Mouse (Mus musculus) testis, adult 2 months (tissue): Measurements from ENCODE around the gene Aven. TPM values are rescaled to one million over a fixed set of nuclear protein-coding genes. Genes with fewer than 3 reads are reported as not detected.
"Not testable (repeated sequence)": the region's sequence is repeated elsewhere in the genome, so short reads cannot be mapped to it uniquely, and the experiment has no call there.

Experiments used
- H3K27ac ChIP-seq: fragments of 200-500 bp; 2 replicates; pipeline ENCODE4 v1.5.1; 2012; ENCODE audit warnings: low read depth, low read length; ENCODE audit not compliant: control insufficient read depth, insufficient read depth
- H3K27me3 ChIP-seq: fragments of 200-500 bp; 2 replicates; pipeline ENCODE4 v1.6.1; 2012; ENCODE audit warnings: mild to moderate bottlenecking, low read length, moderate library complexity; ENCODE audit not compliant: control insufficient read depth, insufficient read depth
- H3K36me3 ChIP-seq: fragments of 200-500 bp; 2 replicates; pipeline ENCODE4 v1.6.1; 2012; ENCODE audit warnings: mild to moderate bottlenecking, low read length; ENCODE audit not compliant: control insufficient read depth, insufficient read depth
- H3K4me1 ChIP-seq: fragments of 200-500 bp; 2 replicates; pipeline ENCODE4 v1.6.1; 2012; ENCODE audit warnings: low read length; ENCODE audit not compliant: control insufficient read depth, insufficient read depth
- H3K4me3 ChIP-seq: fragments of 200-500 bp; 2 replicates; pipeline ENCODE4 v1.5.1; 2012; ENCODE audit warnings: low read depth, mild to moderate bottlenecking, low read length, moderate library complexity, mixed read lengths; ENCODE audit not compliant: control insufficient read depth
- CTCF ChIP-seq: fragments of 200-500 bp; IDR thresholded peaks from 2 replicates; pipeline ENCODE4 v1.5.1; 2012; ENCODE audit warnings: low read depth, mild to moderate bottlenecking, inconsistent platforms, low read length, moderate library complexity; ENCODE audit not compliant: control insufficient read depth, insufficient read depth, insufficient replicate concordance
- POLR2A ChIP-seq: fragments of 200-500 bp; IDR thresholded peaks from 2 replicates; pipeline ENCODE4 v1.6.1; 2012; ENCODE audit warnings: low read depth, mild to moderate bottlenecking, inconsistent platforms, low read length, moderate library complexity; ENCODE audit not compliant: control insufficient read depth
- polyA plus RNA-seq: library from polyadenylated mRNA; depleted of rRNA; stranded (reverse); fragments of >200 nt; gene quantifications from 2 replicates; pipeline ENCODE4 v1.2.3, GENCODE M21; 2012; rRNA removed

The Aven gene
- polyA plus RNA-seq: 145 and 155 TPM in 2 replicates

DNA sequence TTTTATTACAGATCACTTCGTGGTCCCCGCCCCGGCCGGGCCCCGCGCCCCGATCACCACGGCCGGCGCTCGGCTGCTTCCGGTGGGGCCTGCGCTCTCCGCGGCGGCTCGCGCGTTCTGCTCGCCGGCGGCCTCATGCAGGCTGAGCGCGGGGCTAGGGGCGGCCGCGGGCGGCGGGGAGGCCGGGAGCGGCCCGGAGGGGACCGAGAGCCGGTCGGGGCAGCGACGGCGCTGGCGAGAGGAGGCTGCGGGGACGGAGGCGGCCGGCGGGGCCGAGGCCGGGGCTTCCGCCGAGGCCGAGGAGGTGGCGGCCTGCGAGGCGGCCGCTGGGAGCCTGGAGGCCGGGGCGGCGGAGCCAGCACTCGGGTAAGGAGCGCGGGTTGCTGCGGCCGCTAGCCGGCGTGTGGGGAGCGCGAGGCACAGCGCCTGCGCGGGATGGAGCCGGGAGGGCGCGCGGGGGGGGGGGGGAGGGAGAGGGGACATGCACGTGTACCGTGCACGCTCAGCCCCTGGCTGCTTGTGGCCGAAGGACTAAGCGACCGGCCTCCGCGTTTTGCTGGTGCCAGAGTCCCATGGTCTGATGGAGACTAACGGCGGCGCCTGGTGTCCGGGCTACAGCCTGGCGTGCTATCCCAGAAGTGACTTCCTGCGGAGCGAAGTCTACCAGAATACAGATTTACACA is at the start of gene Aven:
Gene Aven (plus strand): TSS at position 109 of the 683 bp plus-strand sequence.
- H3K27ac ChIP-seq: peak within 1 kb of the TSS; percentile 91
- H3K27me3 ChIP-seq: no peaks in the 10 kb centered on the region

DNA sequence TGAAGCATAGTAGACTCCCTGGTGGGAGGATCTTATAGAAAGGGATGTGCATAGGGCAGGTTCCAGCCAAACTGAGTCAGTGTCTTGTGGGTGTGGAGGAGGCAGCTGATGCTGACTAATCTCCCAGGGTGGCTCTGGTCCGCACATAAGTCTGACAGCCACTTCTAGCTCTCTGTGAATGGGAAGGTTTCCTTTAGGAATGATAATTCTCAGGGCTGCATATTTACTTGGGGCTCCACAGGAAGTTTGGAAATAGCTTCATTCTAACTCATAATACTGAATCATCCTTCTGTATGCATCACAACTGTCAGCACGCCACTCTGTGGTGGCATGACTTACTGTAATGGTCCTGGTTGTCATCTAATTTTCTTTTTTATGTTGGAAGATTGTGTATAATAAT is 49.3 kb upstream of the Aven start:
- Histone ChIP-seq H3K36me3 (no peaks in the 10 kb centered on the region), H3K4me1 (no peaks in the 10 kb centered on the region), H3K27ac (no peak overlapping the region), H3K4me3 (no peak overlapping the region), H3K27me3 (no peaks in the 10 kb centered on the region)
- TF ChIP-seq CTCF: no peak
- no peak for TF ChIP-seq POLR2A

More for the DNA sequence above, at the start of gene Aven:
- TF ChIP-seq POLR2A (peak; percentile 83), CTCF (no peak)
- Histone ChIP-seq H3K36me3 (no peaks in the 10 kb centered on the region), H3K4me1 (no peaks in the 10 kb centered on the region; the same call in none of the 2 replicates), H3K4me3 (peak within 1 kb of the TSS; percentile 92)

DNA sequence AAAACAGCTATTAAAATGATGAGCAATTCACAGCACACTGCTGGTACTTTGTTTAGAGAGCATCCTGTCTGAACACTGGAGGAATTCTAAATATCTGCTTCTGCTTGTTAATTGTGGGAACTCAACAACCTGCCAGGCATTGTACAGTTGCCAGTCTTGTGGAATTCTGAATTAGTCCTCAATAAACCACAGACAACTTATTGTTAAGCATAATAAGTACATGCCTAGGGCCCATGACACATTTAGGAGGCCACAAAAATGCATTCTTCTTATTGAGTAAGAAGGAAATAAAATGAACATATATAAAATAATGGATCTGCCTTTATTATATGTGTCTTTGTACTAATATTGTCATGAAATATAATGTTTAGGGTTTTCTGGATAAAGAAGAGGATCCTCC is 47.3 kb upstream of the Aven start:
- H3K4me1 ChIP-seq: no peaks in the 10 kb centered on the region
- H3K27ac ChIP-seq: no peak overlapping the region
- no peaks in the 10 kb centered on the region for H3K36me3 ChIP-seq
- H3K27me3 ChIP-seq: no peaks in the 10 kb centered on the region
- H3K4me3 ChIP-seq: no peak overlapping the region
- TF ChIP-seq CTCF (no peak), POLR2A (no peak)

DNA sequence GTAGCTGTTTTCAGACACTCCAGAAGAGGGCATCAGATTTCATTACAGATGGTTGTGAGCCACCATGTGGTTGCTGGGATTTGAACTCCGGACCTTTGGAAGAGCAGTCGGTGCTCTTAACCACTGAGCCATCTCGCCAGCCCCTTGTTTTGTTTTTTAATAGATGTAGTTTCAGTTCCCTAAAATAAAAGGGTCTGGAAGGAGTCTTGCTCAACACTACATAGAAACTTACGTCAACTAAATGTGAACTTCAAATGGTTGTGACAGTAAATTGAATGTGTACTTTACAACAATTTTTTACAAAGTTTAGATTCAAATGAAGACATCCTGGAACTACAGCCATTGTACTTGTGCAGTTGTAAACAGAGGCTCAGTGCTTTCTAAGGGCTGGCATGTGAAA is 44.7 kb upstream of the Aven start:
- H3K27me3 ChIP-seq, H3K4me3 ChIP-seq, H3K27ac ChIP-seq, H3K4me1 ChIP-seq, H3K36me3 ChIP-seq: not testable (repeated sequence)

DNA sequence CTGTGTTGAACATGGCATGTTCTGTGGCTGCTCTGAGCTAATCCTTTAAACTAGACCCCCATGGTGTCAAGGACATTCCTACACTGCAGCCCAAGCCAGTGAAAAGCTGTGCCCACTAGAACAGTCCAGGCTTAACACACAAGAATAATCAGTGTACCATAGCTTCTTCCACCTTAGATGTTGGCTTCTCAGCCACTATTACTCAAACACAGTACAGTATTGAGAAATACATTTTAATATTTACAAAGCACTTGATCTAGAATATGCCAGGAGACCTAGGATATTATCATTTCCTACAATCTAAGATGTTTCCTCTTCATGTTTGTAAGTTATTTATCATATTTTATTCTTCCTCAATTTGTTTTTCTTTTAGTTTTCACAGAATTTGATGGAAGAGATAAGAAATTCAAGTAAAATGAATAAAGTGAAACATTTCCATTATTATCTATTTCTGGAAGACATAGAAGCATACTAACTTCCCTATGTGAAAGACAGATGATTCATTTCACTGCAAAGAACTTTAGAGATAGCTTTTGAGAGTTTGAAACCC is 44.2 kb upstream of the Aven start:
- no peaks in the 10 kb centered on the region for H3K27me3 ChIP-seq
- TF ChIP-seq POLR2A (no peak), CTCF (no peak)
- no peaks in the 10 kb centered on the region for H3K4me1 ChIP-seq
- no peak overlapping the region for H3K4me3 ChIP-seq
- no peak overlapping the region for H3K27ac ChIP-seq
- H3K36me3 ChIP-seq: no peaks in the 10 kb centered on the region

DNA sequence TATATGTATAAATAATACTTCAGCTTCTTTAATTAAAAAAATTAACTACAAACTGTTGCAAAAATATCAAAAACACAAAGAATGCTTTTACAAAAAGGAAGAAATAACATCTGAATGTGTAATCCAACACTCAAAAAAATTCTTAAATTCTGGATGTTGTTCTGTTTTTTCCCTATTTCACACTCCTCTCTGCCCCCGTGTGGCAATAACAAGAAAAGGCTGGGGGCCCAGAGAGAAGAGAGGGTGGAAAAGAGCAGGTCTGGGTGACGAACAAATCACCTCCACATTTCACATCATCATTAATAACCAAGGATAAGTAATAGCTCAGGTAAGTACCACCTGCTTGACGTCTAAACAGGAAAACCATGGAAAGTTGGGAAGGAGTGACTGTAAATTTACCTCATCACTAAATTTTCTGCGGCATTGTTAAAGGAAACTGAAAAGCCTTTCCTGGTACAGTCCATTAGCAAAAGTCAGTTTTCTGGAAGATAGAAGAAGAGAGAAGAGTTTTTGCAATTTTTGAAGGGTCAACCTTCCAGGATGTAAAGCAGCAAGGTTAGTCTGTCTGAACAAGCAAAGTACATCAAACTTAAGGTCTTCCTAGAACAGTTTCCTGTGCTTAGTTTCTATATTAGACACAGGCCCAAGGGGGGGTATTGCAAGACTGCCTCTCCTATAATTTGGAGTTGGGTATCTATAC is 43.0 kb upstream of the Aven start:
- Histone ChIP-seq H3K27ac (no peak overlapping the region), H3K36me3 (no peaks in the 10 kb centered on the region), H3K4me3 (no peak overlapping the region), H3K27me3 (no peaks in the 10 kb centered on the region), H3K4me1 (no peaks in the 10 kb centered on the region)
- TF ChIP-seq CTCF (no peak), POLR2A (no peak)

DNA sequence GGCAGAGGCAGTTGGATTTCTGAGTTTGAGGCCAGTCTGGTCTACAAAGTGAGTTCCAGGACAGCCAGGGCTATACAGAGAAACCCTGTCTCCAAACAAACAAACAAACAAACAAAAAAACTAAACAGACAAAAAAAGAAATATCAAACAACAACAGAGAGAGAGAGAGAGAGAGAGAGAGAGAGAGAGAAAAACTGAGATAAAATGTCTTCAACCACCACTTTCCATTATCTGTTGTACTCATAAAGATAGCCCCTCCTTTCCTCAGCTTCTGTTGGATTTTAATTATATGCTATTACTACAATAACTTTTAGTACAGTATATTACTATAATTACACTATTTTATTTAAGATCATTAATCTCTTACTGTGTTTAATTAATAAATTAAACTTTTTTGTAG is 40.3 kb upstream of the Aven start:
- H3K4me3 ChIP-seq, H3K36me3 ChIP-seq, H3K27ac ChIP-seq, H3K27me3 ChIP-seq, H3K4me1 ChIP-seq: not testable (repeated sequence)
